Mouse (Mus musculus) left cerebral cortex, postnatal 25 days (tissue): ENCODE data around the gene Rab11b. TPM values are rescaled to one million over a fixed set of nuclear protein-coding genes. Genes with fewer than 3 reads are reported as not detected.
A peak's percentile ranks its signal among the peaks of the same experiment; 100 is the strongest.
"Not testable (repeated sequence)": the region's sequence is repeated elsewhere in the genome, so short reads cannot be mapped to it uniquely, and the experiment has no call there.

Source experiments
- DNase-seq, 2 experiments: peaks; one replicate each; pipeline ENCODE4 v3.0.0; 2022; ENCODE audit warnings: low spot score in 2 of 2, mixed read lengths in 1 of 2
- intact Hi-C: fragments of 180-260 bp; cut with DNase I; formaldehyde crosslinking; loops from one replicate; pipeline ENCODE4 v1.15.1; 2025
- total RNA-seq, 2 experiments: library from RNA; stranded (reverse); gene quantifications; 2 replicates each; pipeline ENCODE4 v1.2.3; 2021

Gene Rab11b
- total RNA-seq, 2 experiments from 2014 or later: 328 to 343 TPM

DNA sequence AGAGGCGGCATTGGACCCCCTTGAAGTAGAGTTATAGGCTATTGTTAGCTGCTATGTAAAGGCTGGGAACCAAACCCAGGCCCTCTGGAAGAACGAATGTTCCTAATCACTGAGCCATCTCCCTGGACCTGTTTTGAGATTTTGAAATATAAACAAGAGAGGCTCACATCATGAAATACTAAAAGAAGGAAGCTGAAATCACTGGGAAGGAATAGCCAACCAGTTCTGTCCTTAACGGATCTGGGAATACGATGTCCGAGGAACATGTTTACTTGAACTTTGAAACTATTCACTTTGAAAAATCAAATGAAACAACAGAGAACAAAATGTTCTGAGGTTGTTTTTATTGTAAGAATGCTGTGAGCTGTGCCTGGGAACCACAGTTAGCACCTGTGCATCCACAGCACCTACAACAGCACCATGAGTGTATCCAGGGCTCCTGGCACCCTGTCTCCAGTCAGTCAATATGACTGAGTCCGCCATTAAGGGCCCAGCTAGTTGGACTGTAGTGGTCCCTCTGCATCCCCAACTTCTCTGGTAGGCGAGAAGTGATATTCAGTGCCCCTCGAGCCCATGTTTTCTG lies 14.3 kb upstream of the Rab11b start:
- intact Hi-C loops: no loop called here
- DNase-seq: no peak

- DNase-seq: no peak
- intact Hi-C loops: no loop called here
These were observed 13.7 kb upstream of the Rab11b start for GRCm38 (mm10) chr17:33773871-33774572.

DNA sequence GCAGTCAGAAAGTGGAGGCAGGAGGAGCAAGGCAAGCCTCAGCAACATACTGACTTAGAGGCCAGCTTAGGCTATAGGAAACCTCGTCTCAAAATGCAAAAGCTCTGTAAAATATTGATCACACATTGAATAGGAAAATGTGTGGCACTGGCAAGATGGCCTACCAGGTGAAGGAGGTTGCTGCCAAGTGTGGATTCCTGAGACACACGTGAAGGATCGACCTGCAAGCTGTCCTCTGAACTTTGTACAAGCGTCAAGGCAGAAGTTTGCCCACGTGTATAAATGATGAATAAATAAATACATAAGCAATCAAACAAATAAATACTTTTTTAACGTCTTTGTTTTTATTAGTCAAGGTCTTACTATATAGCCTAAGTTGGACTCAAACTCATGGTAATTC lies 13.1 kb upstream of the Rab11b start:
- intact Hi-C loops: no loop called here
- no peak for DNase-seq

GRCm38 (mm10) chr17:33771617-33772016 lies 11.3 kb upstream of the Rab11b start:
- DNase-seq: no peak
- intact Hi-C loops: no loop called here

DNA sequence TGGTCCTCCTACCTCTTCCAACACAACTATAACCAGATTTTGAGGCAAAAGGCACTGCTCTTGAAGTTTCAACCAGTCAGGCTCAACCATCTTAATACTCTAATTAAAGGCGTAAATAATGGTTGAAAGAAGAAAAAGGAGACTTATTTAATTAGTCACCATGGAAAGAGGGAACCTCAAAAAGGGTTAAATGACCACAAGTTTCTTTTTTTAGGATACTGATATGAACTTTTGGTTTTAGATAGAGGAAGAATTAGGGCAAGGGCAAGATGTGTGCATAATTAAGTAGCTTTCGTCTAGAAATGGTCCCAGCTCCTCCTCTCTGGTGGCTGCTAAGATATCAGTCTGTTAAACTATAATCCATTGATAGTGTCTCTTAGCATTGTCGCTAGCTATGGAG lies 6.1 kb upstream of the Rab11b start:
- DNase-seq: no peak
- intact Hi-C loops: no loop called here

GRCm38 (mm10) chr17:33759767-33760254 lies 519 bp downstream of the Rab11b start:
- intact Hi-C loops: loop anchor here (2.0 kb wide), 1 partner anchor 19 kb away; no protein-coding TSS in a partner anchor

GRCm38 (mm10) chr17:33757231-33757630 lies 3.1 kb downstream of the Rab11b start:
- DNase-seq: no peak
- intact Hi-C loops: no loop called here

More at GRCm38 (mm10) chr17:33759767-33760254, 519 bp downstream of the Rab11b start:
- DNase-seq: peak; percentile 84 to 91

GRCm38 (mm10) chr17:33756108-33756790 lies 4.1 kb downstream of the Rab11b start:
- intact Hi-C loops: no loop called here
- no peak for DNase-seq

GRCm38 (mm10) chr17:33755418-33756107 lies 4.8 kb downstream of the Rab11b start:
- DNase-seq: no peak
- intact Hi-C loops: no loop called here

DNA sequence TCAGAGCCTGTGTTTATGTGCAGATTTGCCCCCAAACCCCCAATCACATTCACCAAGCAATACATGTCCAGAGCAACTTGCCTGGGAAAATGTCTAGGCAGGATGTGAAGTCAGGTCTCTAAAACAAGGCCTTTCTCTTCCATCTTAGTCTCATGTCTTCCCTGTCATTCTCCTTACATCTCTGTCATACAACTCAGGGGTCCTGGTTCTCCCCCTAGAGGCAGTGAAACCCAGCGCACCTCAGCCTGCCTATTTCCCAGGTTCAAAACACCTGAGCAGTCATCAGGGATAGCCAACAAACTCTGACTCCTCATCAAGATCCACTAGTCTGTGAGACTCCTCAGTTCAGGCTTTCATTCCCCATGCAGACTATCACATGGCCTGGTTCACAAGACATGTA lies 5.7 kb downstream of the Rab11b start:
- no peak for DNase-seq
- intact Hi-C loops: loop anchor here (5.0 kb wide), 1 partner anchor 48 kb away; no protein-coding TSS in a partner anchor

GRCm38 (mm10) chr17:33752297-33752696 lies 8.0 kb downstream of the Rab11b start:
- intact Hi-C loops: loop anchor here (5.0 kb wide), 1 partner anchor 50 kb away; no protein-coding TSS in a partner anchor
- no peak for DNase-seq

- DNase-seq: no peak
- intact Hi-C loops: loop anchor here (5.0 kb wide), 1 partner anchor 51 kb away; no protein-coding TSS in a partner anchor
These were observed 9.1 kb downstream of the Rab11b start for GRCm38 (mm10) chr17:33751181-33751580.

GRCm38 (mm10) chr17:33749451-33749850 lies 10.9 kb downstream of the Rab11b start:
- DNase-seq: no peak
- intact Hi-C loops: no loop called here

- intact Hi-C loops: no loop called here
- DNase-seq: no peak
These were observed 14.3 kb downstream of the Rab11b start for GRCm38 (mm10) chr17:33746011-33746410.

GRCm38 (mm10) chr17:33744686-33745384 lies 15.5 kb downstream of the Rab11b start:
- DNase-seq: no peak
- intact Hi-C loops: no loop called here

DNA sequence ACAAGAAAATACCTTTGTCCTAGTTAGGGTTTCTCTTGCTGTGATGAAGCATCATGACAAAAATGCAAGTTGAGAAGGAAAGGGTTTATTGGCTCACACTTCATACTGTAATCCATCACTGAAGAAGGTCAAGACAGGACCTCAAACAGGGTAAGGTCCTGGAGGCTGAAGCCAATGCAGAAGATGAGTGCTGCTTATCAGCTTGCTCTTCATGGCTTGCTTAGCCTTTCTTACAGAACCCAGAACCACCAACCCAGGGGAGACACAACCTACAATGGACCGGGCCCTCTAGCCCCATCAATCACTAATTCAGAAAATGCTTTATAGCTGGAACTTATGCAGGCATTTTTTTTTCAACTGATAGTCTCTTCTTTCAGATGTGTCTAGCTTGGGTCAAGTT lies 17.9 kb downstream of the Rab11b start:
- intact Hi-C loops: no loop called here
- DNase-seq: no peak

DNA sequence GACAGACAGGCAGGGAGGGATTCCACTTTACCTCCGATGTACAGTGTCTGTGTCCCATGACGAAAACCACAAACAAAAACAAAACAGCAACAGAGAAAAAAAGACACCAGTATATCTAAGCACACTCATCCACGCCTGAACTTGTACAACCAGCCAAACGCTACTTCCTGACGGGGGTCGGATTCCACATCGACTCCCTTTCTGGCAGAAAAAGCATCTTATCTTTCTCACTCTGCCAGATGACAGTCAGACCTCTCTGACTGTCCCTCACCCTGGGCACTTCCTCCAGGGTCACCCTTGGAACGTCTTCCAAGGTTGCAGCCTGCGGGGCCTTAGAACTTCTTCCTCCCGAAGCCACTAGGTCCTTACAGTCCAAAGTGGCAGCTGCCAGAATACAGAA lies 26.8 kb downstream of the Rab11b start:
- intact Hi-C loops: not testable (repeated sequence)

GRCm38 (mm10) chr17:33732556-33733083 lies 27.7 kb downstream of the Rab11b start:
- intact Hi-C loops: not testable (repeated sequence)

More for the DNA sequence above, 26.8 kb downstream of the Rab11b start:
- DNase-seq: not testable (repeated sequence)

DNA sequence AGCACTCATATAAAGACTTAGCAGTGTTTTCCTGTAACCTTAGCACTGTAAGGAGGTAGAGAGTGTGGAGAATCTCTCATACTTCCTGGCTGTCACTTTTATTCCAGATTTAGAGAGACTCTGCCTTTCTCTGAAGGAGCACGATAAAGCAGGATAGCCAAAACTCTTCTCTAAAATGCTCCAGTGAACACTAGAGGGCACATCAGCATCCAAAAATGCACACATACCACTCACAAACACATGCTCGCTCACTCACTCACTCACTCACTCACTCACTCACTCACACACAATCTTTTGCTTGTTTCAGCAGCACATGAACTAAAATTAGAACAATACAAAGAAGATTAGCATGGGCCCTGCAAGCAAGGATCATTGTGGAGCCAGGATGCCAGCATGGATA lies 31.1 kb downstream of the Rab11b start:
- intact Hi-C loops: loop anchor here (5.0 kb wide), 1 partner anchor 73 kb away; no protein-coding TSS in a partner anchor
- DNase-seq: peak in 1 of 2 experiments; percentile 13

More at GRCm38 (mm10) chr17:33732556-33733083, 27.7 kb downstream of the Rab11b start:
- DNase-seq: not testable (repeated sequence)
